Mouse (Mus musculus) hindbrain, embryonic 10.5 days (tissue): ENCODE results near the gene Galnt10. TPM values are rescaled to one million over a fixed set of nuclear protein-coding genes. Genes with fewer than 3 reads are reported as not detected.
"Not testable (repeated sequence)": the region's sequence is repeated elsewhere in the genome, so short reads cannot be mapped to it uniquely, and the experiment has no call there.

ENCODE experiments used
- DNase-seq: peaks from one replicate; pipeline ENCODE4 v3.0.0-alpha.2; 2017; ENCODE audit warnings: low spot score
- H3K27ac ChIP-seq: fragments of 300-500 bp; sonication (generic); 2 replicates; pipeline ENCODE4 v1.5.1; 2016; ENCODE audit warnings: mild to moderate bottlenecking, moderate library complexity
- H3K27me3 ChIP-seq: fragments of 300-500 bp; sonication (generic); 2 replicates; pipeline ENCODE4 v1.6.1; 2016; ENCODE audit warnings: mild to moderate bottlenecking; ENCODE audit not compliant: poor library complexity, insufficient read depth, severe bottlenecking
- H3K36me3 ChIP-seq: fragments of 300-500 bp; sonication (generic); 2 replicates; pipeline ENCODE4 v1.6.1; 2016; ENCODE audit warnings: mild to moderate bottlenecking, moderate library complexity
- H3K4me1 ChIP-seq: fragments of 300-500 bp; sonication (generic); replicated peaks from 2 replicates; pipeline ENCODE4 v1.6.1; 2016; ENCODE audit warnings: mild to moderate bottlenecking
- H3K4me3 ChIP-seq: fragments of 300-500 bp; sonication (generic); 2 replicates; pipeline ENCODE4 v1.5.1; 2016; ENCODE audit warnings: mild to moderate bottlenecking, moderate library complexity
- H3K9me3 ChIP-seq: fragments of 300-500 bp; sonication (generic); 2 replicates; pipeline ENCODE4 v1.6.1; 2016; ENCODE audit warnings: mild to moderate bottlenecking, moderate library complexity
- WGBS: fragments of 180-500 bp; shearing (Covaris S2); methylation state at CpG from one replicate; pipeline ENCODE4 v1.1.7; 2016; 5-methylcytosine and 5-hydroxymethylcytosine counted together
- polyA plus RNA-seq: library from polyadenylated mRNA; unstranded; fragments of >200 nt; fragmentation: Nextera tagmentation; extraction: Ambion mirVana; gene quantifications from 2 replicates; pipeline ENCODE4 v1.2.1, GENCODE M21; 2016

The Galnt10 gene
- polyA plus RNA-seq, 1 experiment from 2014 or later = 22.7 TPM

- 76% methylated on average over 7 of the region's 7 CpGs for WGBS
- H3K4me3 ChIP-seq = no peak overlapping the region
- no peak for DNase-seq
- H3K9me3 ChIP-seq = no peaks in the 10 kb centered on the region
- H3K36me3 ChIP-seq = no peaks in the 10 kb centered on the region
- H3K27me3 ChIP-seq = peaks cover 54% of the 10 kb centered on the region
- no peak overlapping the region for H3K27ac ChIP-seq
- H3K4me1 ChIP-seq = peaks cover 13% of the 10 kb centered on the region
These were observed 178.5 kb downstream of the Galnt10 start for GRCm38 (mm10) chr11:57823714-57824113.

- 37% methylated on average over 11 of the region's 11 CpGs for WGBS
- not testable (repeated sequence) for H3K36me3 ChIP-seq, H3K27ac ChIP-seq, H3K9me3 ChIP-seq, H3K4me3 ChIP-seq
- Histone ChIP-seq H3K4me1 (peaks cover 19% of the 10 kb centered on the region), H3K27me3 (peaks cover 70% of the 10 kb centered on the region)
- DNase-seq = peak; percentile 20
These were observed 180.0 kb downstream of the Galnt10 start for GRCm38 (mm10) chr11:57825234-57825633.

GRCm38 (mm10) chr11:57827048-57827914 lies 182.0 kb downstream of the Galnt10 start:
- DNase-seq = peak; percentile 48

GRCm38 (mm10) chr11:57827915-57828545 lies 182.8 kb downstream of the Galnt10 start:
- H3K4me1 ChIP-seq = peaks cover 34% of the 10 kb centered on the region
- H3K27ac ChIP-seq = no peak overlapping the region
- H3K27me3 ChIP-seq = peaks cover 98% of the 10 kb centered on the region
- H3K36me3 ChIP-seq = no peaks in the 10 kb centered on the region
- peak; percentile 57 for DNase-seq
- H3K4me3 ChIP-seq = peak overlapping the region; percentile 40
- no peaks in the 10 kb centered on the region for H3K9me3 ChIP-seq
- WGBS = under 1% methylated on average over 33 of the region's 33 CpGs

More at GRCm38 (mm10) chr11:57827048-57827914, 182.0 kb downstream of the Galnt10 start:
- Histone ChIP-seq H3K9me3 (no peaks in the 10 kb centered on the region), H3K36me3 (no peaks in the 10 kb centered on the region), H3K4me3 (peak overlapping the region; percentile 40), H3K27ac (no peak overlapping the region), H3K4me1 (peaks cover 29% of the 10 kb centered on the region), H3K27me3 (peaks cover 90% of the 10 kb centered on the region)
- 1% methylated on average over 41 of the region's 41 CpGs for WGBS

- peaks cover 39% of the 10 kb centered on the region for H3K4me1 ChIP-seq
- WGBS = 1% methylated on average over 53 of the region's 53 CpGs
- no peak overlapping the region for H3K27ac ChIP-seq
- peak overlapping the region; percentile 24; the same call in 1 of the 2 replicates for H3K4me3 ChIP-seq
- H3K9me3 ChIP-seq = no peaks in the 10 kb centered on the region
- H3K36me3 ChIP-seq = no peaks in the 10 kb centered on the region
- DNase-seq = peak; percentile 65
- peaks cover 100% of the 10 kb centered on the region for H3K27me3 ChIP-seq
These were observed 184.0 kb downstream of the Galnt10 start for GRCm38 (mm10) chr11:57828955-57829870.

GRCm38 (mm10) chr11:57829871-57830775 lies 184.9 kb downstream of the Galnt10 start:
- DNase-seq = peak; percentile 58
- no peak overlapping the region for H3K4me3 ChIP-seq

GRCm38 (mm10) chr11:57831281-57831781 lies 186.1 kb downstream of the Galnt10 start:
- no peaks in the 10 kb centered on the region for H3K9me3 ChIP-seq
- H3K27me3 ChIP-seq = peaks cover 100% of the 10 kb centered on the region
- peaks cover 39% of the 10 kb centered on the region for H3K4me1 ChIP-seq
- H3K36me3 ChIP-seq = no peaks in the 10 kb centered on the region
- no peak overlapping the region for H3K4me3 ChIP-seq
- DNase-seq = peak; percentile 56
- WGBS = 1% methylated on average over 31 of the region's 31 CpGs
- no peak overlapping the region for H3K27ac ChIP-seq

More at GRCm38 (mm10) chr11:57829871-57830775, 184.9 kb downstream of the Galnt10 start:
- H3K4me1 ChIP-seq = peaks cover 39% of the 10 kb centered on the region
- H3K36me3 ChIP-seq = no peaks in the 10 kb centered on the region
- H3K27ac ChIP-seq = no peak overlapping the region
- no peaks in the 10 kb centered on the region for H3K9me3 ChIP-seq
- WGBS = 4% methylated on average over 17 of the region's 17 CpGs
- H3K27me3 ChIP-seq = peaks cover 100% of the 10 kb centered on the region

GRCm38 (mm10) chr11:57831861-57832260 lies 186.6 kb downstream of the Galnt10 start:
- peak; percentile 55 for DNase-seq
- Histone ChIP-seq H3K9me3 (no peaks in the 10 kb centered on the region), H3K4me3 (no peak overlapping the region), H3K27me3 (peaks cover 100% of the 10 kb centered on the region), H3K36me3 (no peaks in the 10 kb centered on the region), H3K27ac (no peak overlapping the region), H3K4me1 (peaks cover 42% of the 10 kb centered on the region)
- WGBS = 2% methylated on average over 16 of the region's 16 CpGs

- Histone ChIP-seq H3K27me3 (peaks cover 100% of the 10 kb centered on the region), H3K27ac (no peak within 1 kb of the TSS), H3K9me3 (no peaks in the 10 kb centered on the region), H3K4me1 (peaks cover 37% of the 10 kb centered on the region), H3K36me3 (no peaks in the 10 kb centered on the region), H3K4me3 (peak within 1 kb of the TSS; percentile 13; the same call in 1 of the 2 replicates)
- WGBS = under 1% methylated on average over 23 of the region's 23 CpGs
- DNase-seq = peak; percentile 53
These were observed 187.4 kb downstream of the Galnt10 start, which contains the start of gene Hand1 for GRCm38 (mm10) chr11:57832552-57833201. Gene Hand1, minus strand, starts transcription at chr11:57832818.

- DNase-seq = peak; percentile 42
- peak overlapping the region; percentile 13; the same call in 1 of the 2 replicates for H3K4me3 ChIP-seq
- WGBS = under 1% methylated on average over 30 of the region's 30 CpGs
- no peak overlapping the region for H3K27ac ChIP-seq
- H3K36me3 ChIP-seq = no peaks in the 10 kb centered on the region
- H3K27me3 ChIP-seq = peaks cover 100% of the 10 kb centered on the region
- H3K4me1 ChIP-seq = peaks cover 29% of the 10 kb centered on the region
- no peaks in the 10 kb centered on the region for H3K9me3 ChIP-seq
These were observed 188.2 kb downstream of the Galnt10 start for GRCm38 (mm10) chr11:57833296-57833977.
